Mouse (Mus musculus) kidney, embryonic 16.5 days (tissue): Measurements from ENCODE around the gene Slc19a1. TPM values are rescaled to one million over a fixed set of nuclear protein-coding genes. Genes with fewer than 3 reads are reported as not detected.
A peak's percentile ranks its signal among the peaks of the same experiment; 100 is the strongest.

Experiments
- ATAC-seq: fragments of 200-750 bp; cut with Nextera tagmentation; 2 replicates; pipeline ENCODE4 v1.8.0; 2017; ENCODE audit warnings: moderate TSS enrichment; ENCODE audit not compliant: low FRiP score, low TSS enrichment
- H3K27ac ChIP-seq: fragments of 300-500 bp; sonication (generic); 2 replicates; pipeline ENCODE4 v1.5.1; 2014; ENCODE audit warnings: low read length
- H3K27me3 ChIP-seq: fragments of 300-500 bp; sonication (generic); 2 replicates; pipeline ENCODE4 v1.6.1; 2014; ENCODE audit warnings: low read length, control low read depth, mixed read lengths; ENCODE audit not compliant: insufficient read depth
- H3K36me3 ChIP-seq: fragments of 300-500 bp; sonication (generic); 2 replicates; pipeline ENCODE4 v1.6.1; 2014; ENCODE audit warnings: low read length, control low read depth, mixed read lengths; ENCODE audit not compliant: insufficient read depth
- H3K4me1 ChIP-seq: fragments of 300-500 bp; sonication (generic); 2 replicates; pipeline ENCODE4 v1.6.1; 2014; ENCODE audit warnings: low read length, control low read depth, mixed read lengths; ENCODE audit not compliant: insufficient read depth
- H3K4me2 ChIP-seq: fragments of 300-500 bp; sonication (generic); replicated peaks from 2 replicates; pipeline ENCODE4 v1.6.1; 2014; ENCODE audit warnings: low read depth, low read length
- H3K4me3 ChIP-seq: fragments of 300-500 bp; sonication (generic); 2 replicates; pipeline ENCODE4 v1.5.1; 2014; ENCODE audit warnings: mild to moderate bottlenecking, low read length
- H3K9ac ChIP-seq: fragments of 300-500 bp; sonication (generic); replicated peaks from 2 replicates; pipeline ENCODE4 v1.6.1; 2014; ENCODE audit warnings: low read length
- H3K9me3 ChIP-seq: fragments of 300-500 bp; sonication (generic); 2 replicates; pipeline ENCODE4 v1.6.1; 2016; ENCODE audit warnings: low read length, control low read depth
- WGBS: fragments of 180-500 bp; shearing (Covaris S2); extraction: QIAGEN DNeasy Blood & Tissue Kit; methylation state at CpG from one replicate; pipeline ENCODE4 v1.1.7; 2014; 5-methylcytosine and 5-hydroxymethylcytosine counted together
- polyA plus RNA-seq: library from polyadenylated mRNA; unstranded; fragments of >200 nt; fragmentation: Nextera tagmentation; extraction: Ambion mirVana; gene quantifications from 2 replicates; pipeline ENCODE4 v1.2.1, GENCODE M21; 2015

Slc19a1 gene
- polyA plus RNA-seq, 1 experiment from 2014 or later, result 58.4 TPM

DNA sequence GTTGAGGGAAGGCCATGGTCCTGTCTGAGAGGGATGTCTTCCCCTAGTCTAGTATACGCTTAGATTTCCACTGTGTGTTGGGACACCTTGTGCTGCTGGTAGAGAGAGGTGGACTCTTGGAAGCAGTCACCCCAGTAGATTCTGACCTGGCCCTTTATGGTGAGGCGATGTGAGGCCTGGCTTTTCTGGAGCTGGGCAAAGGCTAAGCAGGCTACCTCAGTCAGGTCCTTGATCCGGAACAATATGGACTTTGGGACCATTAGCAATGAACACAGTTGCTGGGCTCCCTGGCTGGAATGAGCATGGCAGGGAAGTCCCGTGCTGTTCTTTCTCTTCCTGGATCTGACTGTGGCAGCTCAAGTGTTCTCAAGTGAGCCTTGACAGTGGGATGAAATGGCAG is 2.3 kb upstream of the Slc19a1 start:
- H3K27me3 ChIP-seq, result no peaks in the 10 kb centered on the region
- H3K9ac ChIP-seq, result no peak overlapping the region
- 80% methylated on average over 4 of the region's 4 CpGs for WGBS
- H3K4me3 ChIP-seq, result no peak overlapping the region
- ATAC-seq, result no peak; the same call in 1 of the 2 replicates
- H3K27ac ChIP-seq, result peak overlapping the region; percentile 73
- H3K9me3 ChIP-seq, result no peaks in the 10 kb centered on the region
- no peaks in the 10 kb centered on the region for H3K36me3 ChIP-seq
- H3K4me2 ChIP-seq, result no peak overlapping the region
- H3K4me1 ChIP-seq, result peaks cover 13% of the 10 kb centered on the region

DNA sequence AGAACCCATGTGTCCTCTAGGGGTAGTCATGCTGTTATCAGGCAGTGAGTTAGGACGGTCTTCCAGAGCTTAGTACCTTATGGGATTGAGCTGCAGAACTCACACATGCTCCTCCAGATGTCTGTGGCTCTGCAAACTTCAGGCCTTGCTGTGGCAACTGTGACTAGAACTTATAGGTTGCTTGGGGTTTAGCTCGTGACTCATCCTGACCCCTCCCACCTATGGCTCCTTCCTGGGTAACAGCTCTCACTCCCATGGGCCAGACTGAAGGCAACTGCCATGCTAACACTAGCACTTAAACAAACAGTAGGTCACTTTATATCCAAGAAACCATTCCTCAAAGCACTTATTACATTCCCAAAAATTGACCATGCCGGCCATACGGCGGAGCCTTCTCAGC is 1.4 kb upstream of the Slc19a1 start:
- Histone ChIP-seq H3K4me1 (peaks cover 20% of the 10 kb centered on the region), H3K4me2 (no peak overlapping the region), H3K27ac (no peak overlapping the region), H3K36me3 (no peaks in the 10 kb centered on the region), H3K4me3 (no peak overlapping the region), H3K9ac (no peak overlapping the region), H3K27me3 (no peaks in the 10 kb centered on the region), H3K9me3 (no peaks in the 10 kb centered on the region)
- 90% methylated on average over 5 of the region's 5 CpGs for WGBS
- ATAC-seq, result no peak

DNA sequence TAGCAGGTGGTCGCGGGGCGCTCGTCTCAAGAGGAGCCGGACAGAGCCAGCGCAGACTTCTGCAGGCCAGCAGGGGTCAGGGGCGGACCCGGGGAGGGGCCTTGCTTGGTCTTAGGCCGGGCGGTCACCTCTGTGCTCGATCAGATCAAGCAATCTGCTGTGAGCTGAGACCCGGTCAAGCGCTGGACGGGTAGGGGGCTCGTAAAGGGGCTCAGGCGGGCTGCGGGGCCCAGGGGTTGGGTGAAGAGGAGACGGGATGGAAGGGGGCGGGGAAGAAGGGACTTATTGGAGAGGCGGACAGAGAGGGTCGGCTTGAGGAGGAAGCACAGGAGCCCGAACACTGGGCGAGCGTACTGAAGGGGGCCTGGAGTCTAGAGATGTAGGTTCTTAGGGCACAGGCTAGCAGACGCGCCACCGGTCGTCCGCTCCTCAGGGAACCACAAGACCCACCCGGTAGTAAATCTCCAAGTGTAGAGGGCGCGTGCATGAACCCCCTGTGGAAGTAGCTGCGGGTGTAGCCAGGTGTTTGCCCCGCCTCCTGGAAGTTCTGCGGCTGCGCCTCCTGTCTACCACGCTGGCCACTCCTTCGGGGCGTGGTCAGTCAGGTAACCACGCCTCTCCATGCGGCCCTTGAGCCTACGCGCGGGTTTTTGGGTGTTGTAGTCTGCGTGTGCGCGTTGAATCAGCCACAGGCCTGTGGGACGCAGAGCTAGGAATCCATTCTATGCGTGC is 716 bp downstream of the Slc19a1 start:
- Histone ChIP-seq H3K27ac (peak overlapping the region; percentile 78), H3K9ac (peak overlapping the region; percentile 82), H3K9me3 (no peaks in the 10 kb centered on the region), H3K36me3 (no peaks in the 10 kb centered on the region), H3K4me3 (peak overlapping the region; percentile 70), H3K4me2 (peak overlapping the region; percentile 88), H3K27me3 (no peaks in the 10 kb centered on the region), H3K4me1 (peaks cover 20% of the 10 kb centered on the region)
- WGBS, result under 1% methylated on average over 49 of the region's 49 CpGs
- ATAC-seq, result peak; percentile 91

DNA sequence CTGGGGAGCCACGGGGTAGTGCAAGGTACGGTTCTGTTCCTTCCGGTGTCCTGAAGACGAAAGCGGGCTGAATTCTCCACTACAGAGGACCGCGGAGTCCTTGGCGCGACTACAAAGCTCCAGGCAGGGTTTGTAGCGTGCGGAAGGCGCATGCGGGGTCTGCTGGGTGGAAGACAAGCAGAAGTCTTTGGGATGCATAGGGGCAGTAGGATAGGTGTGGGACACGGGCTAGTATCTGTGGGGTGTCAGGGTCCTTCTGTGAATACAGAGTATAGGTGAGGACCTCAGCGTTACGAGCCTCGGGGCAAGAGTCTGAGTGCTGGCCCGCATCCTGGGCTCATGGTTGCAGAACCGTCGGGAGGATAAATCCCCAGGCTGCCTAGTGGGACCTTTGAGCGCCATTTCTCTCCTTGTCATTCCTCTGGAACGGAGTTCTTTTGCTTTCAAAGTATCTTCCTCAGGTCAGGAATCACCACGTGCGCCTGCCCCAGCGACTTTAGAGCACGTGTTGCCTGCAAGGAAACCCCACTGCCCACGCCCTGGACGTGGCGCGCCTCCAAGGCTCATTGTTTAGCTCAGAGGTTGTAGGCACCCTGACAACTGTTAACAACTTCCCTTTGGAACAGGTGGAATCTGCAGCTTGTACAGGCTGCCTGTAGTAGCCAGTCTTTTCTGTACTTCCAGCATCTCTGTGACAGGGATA is 1.4 kb downstream of the Slc19a1 start:
- under 1% methylated on average over 30 of the region's 30 CpGs for WGBS
- Histone ChIP-seq H3K9me3 (no peaks in the 10 kb centered on the region), H3K4me2 (peak overlapping the region; percentile 88), H3K36me3 (no peaks in the 10 kb centered on the region), H3K27me3 (no peaks in the 10 kb centered on the region), H3K4me3 (peak overlapping the region; percentile 70), H3K9ac (peak overlapping the region; percentile 72), H3K4me1 (peaks cover 20% of the 10 kb centered on the region), H3K27ac (0 out of 2 replicates have a peak overlapping the region, but pooled peaks have one; percentile 37)
- peak; percentile 55 for ATAC-seq

DNA sequence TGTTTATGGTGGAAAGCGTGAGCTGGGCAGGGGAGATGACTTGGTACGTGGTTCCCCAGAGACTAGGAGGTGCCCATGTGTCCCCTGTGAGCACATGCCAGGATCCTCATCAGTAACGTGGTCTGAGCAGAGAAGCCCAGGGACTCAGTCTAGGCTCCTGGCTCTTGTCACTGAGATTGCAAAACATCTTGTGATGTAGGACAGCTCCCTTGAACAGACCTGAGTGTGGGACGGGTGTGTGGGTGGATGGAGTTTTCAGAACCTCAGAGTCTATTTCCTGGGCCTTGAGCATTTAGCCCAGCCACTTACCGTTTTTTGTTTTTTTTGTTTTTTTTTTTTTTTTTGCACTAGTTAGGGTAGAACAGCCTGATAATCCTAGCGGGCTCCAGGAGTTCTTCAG is 3.4 kb downstream of the Slc19a1 start:
- WGBS, result 63% methylated on average over 6 of the region's 6 CpGs
- no peak overlapping the region for H3K9ac ChIP-seq
- ATAC-seq, result no peak

DNA sequence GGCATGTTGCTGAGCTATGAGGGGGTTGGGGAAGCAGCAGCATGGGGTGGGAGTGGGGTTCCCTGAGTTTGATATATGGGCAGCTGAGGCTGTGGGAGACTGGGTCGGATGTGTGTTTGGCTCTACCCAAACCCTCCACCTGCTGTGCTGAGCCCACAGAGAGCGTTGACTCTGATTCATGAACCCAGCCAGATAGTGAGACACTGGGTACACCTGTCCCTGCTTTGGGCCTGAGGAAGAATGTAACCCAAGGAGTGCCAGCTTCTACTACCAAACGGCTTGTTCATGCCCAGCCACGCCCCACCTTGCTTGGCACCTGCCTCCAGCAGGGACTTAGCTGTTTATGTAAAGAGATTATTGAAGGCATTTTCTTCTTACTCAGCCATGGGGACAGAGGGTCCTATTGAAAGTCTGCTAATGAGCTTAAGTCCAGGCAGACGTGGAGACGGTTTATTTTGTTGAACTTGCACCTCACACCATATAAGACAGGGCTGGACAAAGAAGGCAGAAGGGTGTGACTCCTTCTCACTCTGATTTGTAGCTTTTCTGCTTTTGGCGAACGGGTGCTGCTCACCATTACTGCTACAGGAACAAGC is 6.6 kb downstream of the Slc19a1 start:
- Histone ChIP-seq H3K9me3 (no peaks in the 10 kb centered on the region), H3K4me3 (no peak overlapping the region), H3K27ac (no peak overlapping the region), H3K4me1 (peaks cover 18% of the 10 kb centered on the region), H3K27me3 (no peaks in the 10 kb centered on the region), H3K9ac (no peak overlapping the region), H3K36me3 (peaks cover 33% of the 10 kb centered on the region), H3K4me2 (no peak overlapping the region)
- ATAC-seq, result no peak
- WGBS, result 85% methylated on average over 8 of the region's 8 CpGs

More for the DNA sequence above, 3.4 kb downstream of the Slc19a1 start:
- Histone ChIP-seq H3K4me3 (no peak overlapping the region), H3K27ac (no peak overlapping the region), H3K36me3 (peaks cover 12% of the 10 kb centered on the region), H3K27me3 (no peaks in the 10 kb centered on the region), H3K4me1 (peaks cover 20% of the 10 kb centered on the region), H3K4me2 (no peak overlapping the region), H3K9me3 (no peaks in the 10 kb centered on the region)

DNA sequence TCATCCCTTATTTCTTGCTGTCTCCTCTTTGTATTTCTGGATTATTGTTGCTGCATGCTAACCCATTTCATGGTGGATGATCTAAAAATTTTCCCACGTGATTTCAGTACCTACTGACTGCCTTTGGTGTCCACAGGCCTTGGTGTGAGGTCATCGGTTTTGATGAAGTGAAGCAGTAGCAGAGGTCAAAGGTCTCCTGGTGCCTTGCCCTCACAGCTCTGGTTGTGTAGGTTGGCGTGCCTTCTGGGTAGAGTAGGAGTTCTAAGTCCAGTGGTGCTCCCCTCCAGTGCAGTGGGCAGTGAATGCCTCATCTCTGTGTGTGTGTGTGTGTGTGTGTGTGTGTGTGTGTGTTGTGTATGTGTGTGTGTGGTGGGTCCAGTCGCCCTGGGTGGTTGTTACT is 16.2 kb downstream of the Slc19a1 start:
- Histone ChIP-seq H3K9ac (no peak overlapping the region), H3K36me3 (peaks cover 56% of the 10 kb centered on the region)
- ATAC-seq, result peak; percentile 13; the same call in 1 of the 2 replicates

DNA sequence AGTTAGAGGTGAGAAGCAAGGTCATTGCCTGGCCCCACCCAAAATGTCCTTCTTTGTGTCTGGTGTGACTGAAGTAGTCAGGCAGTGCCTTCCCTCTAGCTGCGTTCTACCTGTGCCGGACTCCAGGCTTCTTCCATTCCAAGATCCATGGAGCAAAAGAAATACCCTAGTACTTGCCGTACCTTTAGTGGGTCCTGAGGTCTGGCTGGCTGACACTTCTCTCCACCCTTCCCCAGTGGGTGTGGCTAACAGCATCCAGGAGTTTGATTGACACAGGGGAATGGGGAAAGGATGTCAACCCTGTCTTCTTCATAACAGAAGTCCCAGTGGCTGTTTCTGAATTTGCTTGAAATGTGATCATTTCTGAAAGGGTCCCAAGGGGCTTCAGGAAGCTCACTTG is 16.6 kb downstream of the Slc19a1 start:
- H3K36me3 ChIP-seq, result peaks cover 60% of the 10 kb centered on the region
- H3K4me2 ChIP-seq, result no peak overlapping the region
- H3K9me3 ChIP-seq, result no peaks in the 10 kb centered on the region
- no peak for ATAC-seq
- no peaks in the 10 kb centered on the region for H3K4me1 ChIP-seq
- H3K9ac ChIP-seq, result no peak overlapping the region
- WGBS, result 94% methylated on average over 3 of the region's 3 CpGs
- no peak overlapping the region for H3K4me3 ChIP-seq
- no peaks in the 10 kb centered on the region for H3K27me3 ChIP-seq
- H3K27ac ChIP-seq, result no peak overlapping the region

More for the DNA sequence above, 16.2 kb downstream of the Slc19a1 start:
- Histone ChIP-seq H3K4me2 (no peak overlapping the region), H3K4me1 (no peaks in the 10 kb centered on the region), H3K27ac (no peak overlapping the region), H3K27me3 (no peaks in the 10 kb centered on the region), H3K9me3 (no peaks in the 10 kb centered on the region), H3K4me3 (no peak overlapping the region)
- WGBS, result 80% methylated on average over 4 of the region's 4 CpGs

DNA sequence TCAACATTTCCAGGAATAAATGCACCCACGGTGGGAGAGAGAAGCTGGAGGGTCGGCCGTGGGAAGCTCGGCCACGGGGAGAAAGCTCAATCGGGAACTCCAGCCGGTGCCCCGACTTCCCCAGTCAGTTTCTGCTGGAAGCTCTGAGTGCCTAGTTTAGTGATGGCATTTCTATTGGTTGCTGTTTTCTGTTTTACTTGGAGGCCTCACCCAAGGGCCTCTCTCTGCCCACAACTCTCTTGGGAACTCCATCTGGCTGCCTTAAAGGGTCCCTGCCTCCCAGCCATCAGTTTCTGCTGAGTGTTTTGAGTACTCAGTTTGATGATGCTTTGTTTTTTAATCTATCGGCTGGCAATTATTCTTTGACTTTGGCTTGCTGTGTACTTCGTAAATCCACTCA is 24.7 kb downstream of the Slc19a1 start:
- no peaks in the 10 kb centered on the region for H3K4me1 ChIP-seq
- H3K36me3 ChIP-seq, result peaks cover 44% of the 10 kb centered on the region
- no peaks in the 10 kb centered on the region for H3K27me3 ChIP-seq
- no peak overlapping the region for H3K9ac ChIP-seq
- no peak overlapping the region for H3K27ac ChIP-seq
- no peak for ATAC-seq
- H3K4me2 ChIP-seq, result no peak overlapping the region
- H3K4me3 ChIP-seq, result no peak overlapping the region
- H3K9me3 ChIP-seq, result no peaks in the 10 kb centered on the region
- WGBS, result 70% methylated on average over 10 of the region's 10 CpGs

DNA sequence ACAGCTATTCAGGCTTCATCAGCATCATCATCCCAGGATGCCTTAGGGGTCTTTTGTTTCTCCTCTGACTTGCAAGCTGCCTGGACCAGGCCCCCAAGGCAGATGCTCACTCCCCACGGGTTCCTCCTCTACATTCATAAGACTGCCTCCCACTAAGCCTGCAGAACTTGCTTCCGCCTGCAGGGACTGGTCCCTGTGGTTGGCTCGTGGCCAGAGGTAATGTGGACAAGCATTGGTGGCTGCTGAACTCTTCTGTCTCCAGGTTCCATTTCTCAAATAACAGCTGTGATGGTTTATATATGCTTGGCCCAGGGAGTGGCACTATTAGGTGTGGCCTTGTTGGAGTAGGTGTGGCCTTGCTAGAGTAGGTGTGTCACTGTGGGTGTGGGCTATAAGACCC is 29.4 kb downstream of the Slc19a1 start:
- WGBS, result 61% methylated on average over 3 of the region's 3 CpGs
- Histone ChIP-seq H3K4me1 (no peaks in the 10 kb centered on the region), H3K9ac (no peak overlapping the region), H3K4me2 (no peak overlapping the region), H3K36me3 (peaks cover 34% of the 10 kb centered on the region), H3K27ac (no peak overlapping the region), H3K27me3 (no peaks in the 10 kb centered on the region), H3K4me3 (no peak overlapping the region), H3K9me3 (no peaks in the 10 kb centered on the region)
- ATAC-seq, result no peak
